ENCODE assay signal across 28 mouse cellular contexts in genomic region chr5:131519560-131519959, GRCm38 (mm10).
"Had no signal": no experiment of that assay in that cellular context is flagged by ENCODE, and none has a peak within 500 bp of the region (broad histone marks: within the 10 kb centered on the region; RNA-seq: fewer than 3 reads in every experiment).

No protein-coding gene starts in this region.

- H3K27ac ChIP-seq: gastrocnemius, adult 2 months; heart, embryonic 13.5 days; heart, embryonic 15.5 days; hindbrain, embryonic 10.5 days; hindbrain, embryonic 12.5 days; hindbrain, embryonic 14.5 days; intestine, embryonic 15.5 days; kidney, embryonic 15.5 days; kidney, postnatal 0 days; limb, embryonic 13.5 days; limb, embryonic 15.5 days; liver, embryonic 12.5 days had no signal

- DNase-seq: gastrocnemius, adult 2 months; gastrocnemius, postnatal 10 days; gastrocnemius, postnatal 25 days; heart, adult 18-20 months; heart, postnatal 14 days; heart, postnatal 36 days; kidney, adult 2 months; kidney, adult 9 months; kidney, postnatal 14 days; kidney, postnatal 36 days; layer of hippocampus, adult 9-11 months; layer of hippocampus, postnatal 36 days; left cerebral cortex, postnatal 4 days had no signal

- H3K4me2 ChIP-seq: heart, embryonic 11.5 days; heart, embryonic 13.5 days; heart, embryonic 15.5 days; hindbrain, embryonic 12.5 days; hindbrain, embryonic 14.5 days; intestine, embryonic 15.5 days; kidney, embryonic 15.5 days; limb, embryonic 13.5 days; limb, embryonic 15.5 days; liver, embryonic 12.5 days had no signal

- H3K36me3 ChIP-seq: heart, embryonic 13.5 days; heart, embryonic 15.5 days; hindbrain, embryonic 12.5 days; intestine, embryonic 15.5 days; kidney, embryonic 15.5 days; limb, embryonic 15.5 days; liver, embryonic 12.5 days had no signal

- ATAC-seq: hindbrain, embryonic 16.5 days; inflammation-experienced regulatory T-cells, adult 6 months; intestine, embryonic 15.5 days; intestine, postnatal 0 days; liver, embryonic 12.5 days had no signal

- H3K9ac ChIP-seq: heart, embryonic 13.5 days; heart, embryonic 15.5 days; hindbrain, embryonic 12.5 days; hindbrain, embryonic 14.5 days; intestine, embryonic 15.5 days; kidney, embryonic 15.5 days; limb, embryonic 13.5 days; limb, embryonic 15.5 days; liver, embryonic 12.5 days had no signal

- H3K27me3 ChIP-seq: hindbrain, embryonic 12.5 days; intestine, embryonic 15.5 days; kidney, embryonic 15.5 days; limb, embryonic 13.5 days; limb, embryonic 15.5 days; liver, embryonic 12.5 days had no signal

- H3K9me3 ChIP-seq: heart, embryonic 13.5 days; heart, embryonic 15.5 days; hindbrain, embryonic 10.5 days; hindbrain, embryonic 12.5 days; intestine, embryonic 15.5 days; kidney, embryonic 15.5 days; limb, embryonic 13.5 days; limb, embryonic 15.5 days; liver, embryonic 12.5 days had no signal

- H3K4me1 ChIP-seq: liver, embryonic 12.5 days had no signal

- H3K4me3 ChIP-seq: gastrocnemius, adult 2 months; heart, embryonic 13.5 days; heart, embryonic 15.5 days; hindbrain, embryonic 10.5 days; hindbrain, embryonic 12.5 days; intestine, embryonic 15.5 days; kidney, embryonic 15.5 days; limb, embryonic 13.5 days; limb, embryonic 15.5 days; liver, embryonic 12.5 days had no signal
